Mouse (Mus musculus) olfactory bulb, adult 2 months (tissue): Measurements from ENCODE around the gene Zc3hav1.

Experiments used
- CTCF ChIP-seq: fragments of 200-500 bp; IDR thresholded peaks from 2 replicates; pipeline ENCODE4 v1.5.1; 2012; ENCODE audit warnings: low read depth, mild to moderate bottlenecking, low read length, moderate library complexity; ENCODE audit not compliant: insufficient read depth
- POLR2A ChIP-seq: fragments of 200-500 bp; IDR thresholded peaks from 2 replicates; pipeline ENCODE4 v1.6.1; 2012; ENCODE audit warnings: mild to moderate bottlenecking, low read depth, low read length, moderate library complexity; ENCODE audit not compliant: insufficient read depth

GRCm38 (mm10) chr6:38361065-38361464 lies 6.7 kb upstream of the Zc3hav1 start:
- TF ChIP-seq CTCF = no peak
- no peak for TF ChIP-seq POLR2A
